Mouse (Mus musculus) limb, embryonic 13.5 days (tissue): ENCODE measurements around the gene Gm28305. TPM values are rescaled to one million over a fixed set of nuclear protein-coding genes. Genes with fewer than 3 reads are reported as not detected.
A peak's percentile ranks its signal among the peaks of the same experiment; 100 is the strongest.

Experiments
- ATAC-seq: fragments of 200-750 bp; cut with Nextera tagmentation; 2 replicates; pipeline ENCODE4 v1.8.0; 2017; ENCODE audit warnings: low read depth, moderate number of reproducible peaks, moderate TSS enrichment; ENCODE audit not compliant: low FRiP score
- H3K27ac ChIP-seq: fragments of 300-500 bp; sonication (generic); 2 replicates; pipeline ENCODE4 v1.5.1; 2015; ENCODE audit warnings: inconsistent platforms, mild to moderate bottlenecking, moderate library complexity
- H3K27me3 ChIP-seq: fragments of 300-500 bp; sonication (generic); 2 replicates; pipeline ENCODE4 v1.6.1; 2015; ENCODE audit warnings: mild to moderate bottlenecking, inconsistent platforms
- H3K36me3 ChIP-seq: fragments of 300-500 bp; sonication (generic); 2 replicates; pipeline ENCODE4 v1.6.1; 2015; ENCODE audit warnings: inconsistent platforms, mild to moderate bottlenecking, moderate library complexity
- H3K4me1 ChIP-seq: fragments of 300-500 bp; sonication (generic); 2 replicates; pipeline ENCODE4 v1.6.1; 2015; ENCODE audit warnings: inconsistent platforms
- H3K4me2 ChIP-seq: fragments of 300-500 bp; sonication (generic); replicated peaks from 2 replicates; pipeline ENCODE4 v1.6.1; 2015; ENCODE audit warnings: inconsistent platforms, mild to moderate bottlenecking, moderate library complexity
- H3K4me3 ChIP-seq: fragments of 300-500 bp; sonication (generic); 2 replicates; pipeline ENCODE4 v1.5.1; 2015; ENCODE audit warnings: moderate library complexity, mild to moderate bottlenecking, inconsistent platforms
- H3K9ac ChIP-seq: fragments of 300-500 bp; sonication (generic); 2 replicates; pipeline ENCODE4 v1.6.1; 2015; ENCODE audit warnings: mild to moderate bottlenecking, inconsistent platforms
- H3K9me3 ChIP-seq: fragments of 300-500 bp; sonication (generic); 2 replicates; pipeline ENCODE4 v1.6.1; 2016; ENCODE audit warnings: inconsistent platforms
- WGBS: fragments of 180-500 bp; shearing (Covaris S2); methylation state at CpG from one replicate; pipeline ENCODE4 v1.1.7; 2015; 5-methylcytosine and 5-hydroxymethylcytosine counted together
- polyA plus RNA-seq: library from polyadenylated mRNA; unstranded; fragments of >200 nt; fragmentation: Nextera tagmentation; extraction: Ambion mirVana; gene quantifications from 2 replicates; pipeline ENCODE4 v1.2.1, GENCODE M21; 2015

Gm28305 gene
- polyA plus RNA-seq: not detected in 2 replicates

- no peaks in the 10 kb centered on the region for H3K9me3 ChIP-seq
- ATAC-seq: no peak
- WGBS: 64% methylated on average over 2 of the region's 2 CpGs
- H3K4me3 ChIP-seq: no peak within 1 kb of the TSS
- H3K27me3 ChIP-seq: no peaks in the 10 kb centered on the region
- H3K4me1 ChIP-seq: no peaks in the 10 kb centered on the region
- H3K9ac ChIP-seq: no peak within 1 kb of the TSS
- H3K36me3 ChIP-seq: peaks cover 59% of the 10 kb centered on the region
- no peak within 1 kb of the TSS for H3K4me2 ChIP-seq
- no peak within 1 kb of the TSS for H3K27ac ChIP-seq
These were observed at the start of gene Gm28305 for GRCm38 (mm10) chr9:104040362-104040761. Gm28305 (plus strand) TSS chr9:104040662.

DNA sequence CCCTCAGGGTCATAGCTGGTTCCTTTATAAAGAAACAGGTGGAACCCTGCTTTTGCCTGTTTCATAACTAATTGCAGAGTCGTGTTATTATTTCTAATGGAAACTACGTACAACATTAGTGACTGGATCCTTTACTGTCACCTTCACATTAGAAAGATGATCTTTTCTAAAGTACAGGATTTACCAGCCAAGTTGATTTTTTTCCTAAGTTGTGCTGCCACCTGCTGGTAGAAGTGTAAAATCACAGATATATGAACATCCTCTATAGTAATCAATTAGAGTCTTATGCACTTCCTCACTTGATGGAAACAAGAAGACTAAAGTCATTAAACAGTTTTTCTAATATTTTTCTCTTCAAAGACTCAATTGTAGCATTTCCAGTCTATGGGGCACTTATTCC lies 44.0 kb upstream of the Gm28305 start:
- H3K27me3 ChIP-seq: peaks cover 6% of the 10 kb centered on the region; the same call in 1 of the 2 replicates
- no peaks in the 10 kb centered on the region for H3K9me3 ChIP-seq
- no peak overlapping the region for H3K4me2 ChIP-seq
- whole genome bisulfite sequencing: 4% methylated on average over 2 of the region's 2 CpGs
- H3K9ac ChIP-seq: no peak overlapping the region
- no peaks in the 10 kb centered on the region for H3K4me1 ChIP-seq
- H3K27ac ChIP-seq: no peak overlapping the region
- ATAC-seq: no peak
- H3K36me3 ChIP-seq: no peaks in the 10 kb centered on the region
- H3K4me3 ChIP-seq: no peak overlapping the region

DNA sequence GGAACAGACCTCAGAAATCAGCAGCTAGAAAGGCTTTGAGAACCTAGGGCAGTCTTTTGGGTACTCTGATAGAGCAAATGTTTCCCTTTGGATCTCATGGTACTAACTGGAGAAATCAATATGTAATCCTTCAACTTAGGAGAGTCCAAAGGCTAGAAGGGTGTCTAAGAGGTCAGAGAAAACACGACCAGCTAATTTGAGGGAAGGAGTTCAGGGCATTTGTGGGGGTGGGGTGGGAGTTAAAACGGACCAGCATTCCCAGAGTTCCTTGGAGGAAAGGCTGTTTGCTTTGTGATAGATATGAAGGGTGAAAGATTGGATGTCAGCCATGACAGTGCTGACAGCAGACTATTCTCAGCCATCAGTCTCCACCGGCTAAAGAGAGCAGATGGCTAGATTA lies 39.9 kb upstream of the Gm28305 start:
- Histone ChIP-seq H3K9me3 (no peaks in the 10 kb centered on the region), H3K4me3 (no peak overlapping the region), H3K27me3 (peaks cover 3% of the 10 kb centered on the region; the same call in 1 of the 2 replicates), H3K4me1 (peaks cover 7% of the 10 kb centered on the region), H3K9ac (no peak overlapping the region), H3K36me3 (peaks cover 3% of the 10 kb centered on the region), H3K27ac (no peak overlapping the region), H3K4me2 (no peak overlapping the region)
- 56% methylated on average over 3 of the region's 3 CpGs for WGBS
- ATAC-seq: no peak

DNA sequence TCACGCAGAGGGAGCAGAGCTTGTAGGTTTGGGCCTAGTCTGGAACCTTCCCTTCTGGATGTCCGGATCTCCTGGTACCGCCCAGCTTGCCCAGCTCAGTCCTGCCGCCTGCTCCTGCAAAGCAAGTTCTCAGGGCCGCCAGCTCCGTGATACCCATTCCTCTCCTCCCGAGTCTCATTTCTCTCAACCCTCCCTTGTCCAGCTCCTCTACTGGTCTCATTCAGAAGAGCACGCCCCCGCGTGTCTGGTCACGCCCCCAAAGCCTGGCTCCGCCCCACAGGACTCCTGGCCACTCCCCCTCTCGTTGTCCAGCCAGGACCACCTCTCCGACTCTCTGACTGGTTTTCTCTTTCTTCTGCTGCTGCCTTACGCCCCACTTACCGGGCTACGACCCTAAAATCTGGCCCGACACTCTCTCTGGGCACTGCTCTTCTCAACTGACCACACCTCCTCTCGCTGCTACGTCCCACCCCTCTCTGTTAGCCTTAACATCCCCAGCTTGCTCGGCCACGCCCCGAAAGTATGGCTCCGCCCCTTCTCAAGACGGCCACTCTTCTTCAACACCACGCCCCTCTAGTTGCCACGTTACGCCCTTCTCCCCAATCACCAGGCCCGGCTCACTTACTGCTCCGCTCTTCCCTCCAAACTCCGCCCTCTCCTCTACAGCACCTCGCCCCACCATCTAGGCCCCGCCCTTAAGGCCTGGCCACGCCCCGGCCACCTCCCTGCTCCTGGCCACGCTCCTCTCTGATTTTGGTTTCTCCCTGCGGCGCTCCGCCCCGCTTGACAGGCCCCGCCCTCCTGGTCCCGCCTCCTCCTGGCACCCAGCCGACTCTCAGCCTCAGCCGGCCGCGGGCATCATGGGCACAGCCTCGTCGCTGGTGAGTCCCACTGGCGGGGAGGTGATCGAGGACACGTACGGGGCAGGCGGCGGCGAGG lies 38.3 kb upstream of the Gm28305 start, which contains the start of gene Nphp3:
TSS of gene Nphp3 (plus strand) at position 624 of the 939 bp plus-strand sequence.
- H3K4me1 ChIP-seq: peaks cover 7% of the 10 kb centered on the region
- H3K9me3 ChIP-seq: no peaks in the 10 kb centered on the region
- peak; percentile 97 for ATAC-seq
- peak within 1 kb of the TSS; percentile 66 for H3K4me2 ChIP-seq
- H3K36me3 ChIP-seq: peaks cover 16% of the 10 kb centered on the region
- H3K27ac ChIP-seq: peak within 1 kb of the TSS; percentile 84
- peak within 1 kb of the TSS; percentile 74 for H3K4me3 ChIP-seq
- H3K27me3 ChIP-seq: peaks cover 3% of the 10 kb centered on the region; the same call in 1 of the 2 replicates
- WGBS: under 1% methylated on average over 55 of the region's 55 CpGs
- peak within 1 kb of the TSS; percentile 81 for H3K9ac ChIP-seq

DNA sequence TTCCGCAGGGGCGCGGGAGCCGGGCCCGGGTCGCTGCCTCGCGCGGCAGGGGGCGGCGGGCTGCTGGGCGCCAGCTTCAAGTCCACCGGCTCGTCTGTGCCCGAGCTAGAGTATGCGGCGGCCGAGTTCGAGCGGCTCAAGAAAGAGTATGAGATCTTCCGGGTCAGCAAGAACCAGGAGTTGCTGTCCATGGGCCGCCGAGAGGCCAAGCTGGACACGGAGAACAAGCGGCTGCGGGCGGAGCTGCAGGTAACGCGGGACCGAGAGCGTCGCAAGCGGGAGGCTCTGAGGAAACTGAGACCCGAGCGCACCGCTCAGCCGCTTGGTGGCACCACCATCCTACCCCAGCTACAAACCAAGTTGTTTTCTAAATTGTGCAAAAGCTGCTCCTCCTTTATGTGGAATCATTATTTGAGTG lies 37.5 kb upstream of the Gm28305 start:
- H3K9ac ChIP-seq: peak overlapping the region; percentile 81
- peaks cover 3% of the 10 kb centered on the region; the same call in 1 of the 2 replicates for H3K27me3 ChIP-seq
- ATAC-seq: peak; percentile 30
- H3K4me3 ChIP-seq: peak overlapping the region; percentile 74
- peak overlapping the region; percentile 66 for H3K4me2 ChIP-seq
- H3K4me1 ChIP-seq: peaks cover 7% of the 10 kb centered on the region
- no peaks in the 10 kb centered on the region for H3K9me3 ChIP-seq
- peak overlapping the region; percentile 84 for H3K27ac ChIP-seq
- WGBS: under 1% methylated on average over 37 of the region's 37 CpGs
- H3K36me3 ChIP-seq: peaks cover 18% of the 10 kb centered on the region

GRCm38 (mm10) chr9:104014526-104014925 lies 25.9 kb upstream of the Gm28305 start:
- Histone ChIP-seq H3K4me1 (no peaks in the 10 kb centered on the region), H3K36me3 (peaks cover 69% of the 10 kb centered on the region), H3K4me2 (no peak overlapping the region), H3K27me3 (no peaks in the 10 kb centered on the region), H3K9ac (no peak overlapping the region), H3K27ac (no peak overlapping the region), H3K9me3 (no peaks in the 10 kb centered on the region), H3K4me3 (no peak overlapping the region)
- WGBS: 65% methylated on average over 1 of the region's 1 CpGs
- no peak for ATAC-seq

GRCm38 (mm10) chr9:104021026-104021425 lies 19.4 kb upstream of the Gm28305 start:
- Histone ChIP-seq H3K4me1 (no peaks in the 10 kb centered on the region), H3K4me3 (no peak overlapping the region), H3K4me2 (no peak overlapping the region), H3K27me3 (no peaks in the 10 kb centered on the region), H3K36me3 (peaks cover 75% of the 10 kb centered on the region), H3K27ac (no peak overlapping the region), H3K9ac (no peak overlapping the region), H3K9me3 (no peaks in the 10 kb centered on the region)
- WGBS: 92% methylated on average over 10 of the region's 10 CpGs
- ATAC-seq: no peak

DNA sequence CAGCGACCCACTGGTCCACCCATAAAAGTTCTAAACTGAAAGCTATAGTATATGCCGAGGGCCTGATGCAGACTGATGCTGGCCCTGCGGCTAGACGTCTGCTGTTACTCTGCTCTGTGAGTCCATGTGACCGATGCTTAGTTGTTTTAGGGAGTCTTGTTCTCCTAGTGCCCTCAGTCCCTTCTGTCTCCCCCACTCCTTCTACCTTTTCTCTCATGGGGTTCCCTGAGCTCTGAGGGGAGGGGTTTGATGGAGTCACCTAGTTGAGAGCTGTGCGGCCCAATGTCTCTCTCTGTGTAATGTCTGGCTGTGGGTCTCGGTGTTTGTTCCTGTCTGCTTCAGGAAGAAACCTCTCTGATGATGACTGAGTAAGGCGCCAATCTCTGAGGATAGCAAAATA lies 13.3 kb upstream of the Gm28305 start:
- Histone ChIP-seq H3K4me1 (no peaks in the 10 kb centered on the region), H3K27ac (no peak overlapping the region), H3K4me3 (no peak overlapping the region), H3K36me3 (peaks cover 56% of the 10 kb centered on the region), H3K9ac (no peak overlapping the region), H3K27me3 (no peaks in the 10 kb centered on the region), H3K9me3 (peaks cover 7% of the 10 kb centered on the region; the same call in 1 of the 2 replicates), H3K4me2 (no peak overlapping the region)
- no peak for ATAC-seq
- WGBS: 96% methylated on average over 8 of the region's 8 CpGs

GRCm38 (mm10) chr9:104029861-104030260 lies 10.6 kb upstream of the Gm28305 start:
- WGBS: 86% methylated on average over 11 of the region's 11 CpGs
- Histone ChIP-seq H3K4me3 (no peak overlapping the region), H3K9ac (no peak overlapping the region), H3K9me3 (peaks cover 7% of the 10 kb centered on the region; the same call in 1 of the 2 replicates), H3K36me3 (peaks cover 66% of the 10 kb centered on the region), H3K27me3 (no peaks in the 10 kb centered on the region), H3K27ac (no peak overlapping the region), H3K4me2 (no peak overlapping the region), H3K4me1 (no peaks in the 10 kb centered on the region)
- no peak for ATAC-seq

GRCm38 (mm10) chr9:104034231-104034630 lies 6.2 kb upstream of the Gm28305 start:
- peaks cover 66% of the 10 kb centered on the region for H3K36me3 ChIP-seq
- no peaks in the 10 kb centered on the region for H3K27me3 ChIP-seq
- H3K27ac ChIP-seq: no peak overlapping the region
- no peak for ATAC-seq
- H3K4me2 ChIP-seq: no peak overlapping the region
- no peaks in the 10 kb centered on the region for H3K4me1 ChIP-seq
- WGBS: 82% methylated on average over 8 of the region's 8 CpGs
- H3K9ac ChIP-seq: no peak overlapping the region
- no peaks in the 10 kb centered on the region for H3K9me3 ChIP-seq
- no peak overlapping the region for H3K4me3 ChIP-seq

GRCm38 (mm10) chr9:104034718-104035117 lies 5.7 kb upstream of the Gm28305 start:
- 66% methylated on average over 6 of the region's 6 CpGs for WGBS
- ATAC-seq: no peak
- no peak overlapping the region for H3K9ac ChIP-seq
- no peaks in the 10 kb centered on the region for H3K4me1 ChIP-seq
- no peak overlapping the region for H3K4me3 ChIP-seq
- no peaks in the 10 kb centered on the region for H3K27me3 ChIP-seq
- H3K4me2 ChIP-seq: no peak overlapping the region
- H3K36me3 ChIP-seq: peaks cover 68% of the 10 kb centered on the region
- no peak overlapping the region for H3K27ac ChIP-seq
- no peaks in the 10 kb centered on the region for H3K9me3 ChIP-seq

DNA sequence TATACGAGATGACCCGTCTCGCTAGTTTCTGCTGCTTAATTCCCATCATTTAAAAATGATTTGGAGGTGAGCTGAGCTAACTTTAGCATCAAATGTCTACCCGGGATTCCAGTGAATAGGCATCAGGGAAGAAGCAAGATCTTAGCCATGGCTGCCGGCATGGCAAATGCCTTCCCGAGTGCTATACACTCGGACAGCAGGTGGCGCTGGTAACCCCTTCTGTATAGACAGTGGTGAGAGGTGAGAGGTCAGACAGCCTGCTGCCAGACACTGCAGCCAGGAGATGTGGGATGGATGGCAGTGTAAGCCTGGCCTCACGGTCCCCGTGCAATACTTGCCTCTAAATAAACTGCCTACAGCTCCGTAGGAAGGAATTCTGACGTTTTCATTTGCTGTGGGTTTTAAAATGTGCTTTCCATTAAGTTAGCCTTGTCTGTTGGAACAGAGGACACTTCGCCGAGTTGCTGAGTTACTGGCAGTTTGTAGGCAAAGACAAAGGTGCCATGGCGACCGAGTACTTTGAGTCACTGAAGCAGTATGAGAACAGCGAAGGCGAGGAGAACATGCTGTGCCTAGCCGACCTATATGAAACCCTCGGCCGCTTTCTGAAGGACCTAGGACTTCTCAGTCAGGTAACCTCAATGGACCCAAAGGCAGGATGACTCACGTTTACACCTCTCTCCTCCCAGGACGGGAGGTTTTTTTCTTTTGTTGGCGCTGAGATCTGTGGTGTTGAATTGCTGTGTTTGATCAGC lies 5.0 kb upstream of the Gm28305 start:
- WGBS: 48% methylated on average over 24 of the region's 24 CpGs
- no peak overlapping the region for H3K4me2 ChIP-seq
- ATAC-seq: no peak
- H3K4me3 ChIP-seq: no peak overlapping the region
- no peaks in the 10 kb centered on the region for H3K9me3 ChIP-seq
- no peak overlapping the region for H3K27ac ChIP-seq
- peaks cover 68% of the 10 kb centered on the region for H3K36me3 ChIP-seq
- H3K4me1 ChIP-seq: no peaks in the 10 kb centered on the region
- H3K9ac ChIP-seq: no peak overlapping the region
- H3K27me3 ChIP-seq: no peaks in the 10 kb centered on the region
